Mouse (Mus musculus) olfactory bulb, adult 2 months (tissue): ENCODE measurements around the gene Gtf2a2. TPM values are rescaled to one million over a fixed set of nuclear protein-coding genes. Genes with fewer than 3 reads are reported as not detected.
"Not testable (repeated sequence)": the region's sequence is repeated elsewhere in the genome, so short reads cannot be mapped to it uniquely, and the experiment has no call there.

Experiments used
- H3K27ac ChIP-seq: fragments of 200-500 bp; 2 replicates; pipeline ENCODE4 v1.5.1; 2012; ENCODE audit warnings: low read depth, low read length; ENCODE audit not compliant: insufficient read depth
- H3K4me1 ChIP-seq: fragments of 200-500 bp; 2 replicates; pipeline ENCODE4 v1.6.1; 2012; ENCODE audit warnings: low read length; ENCODE audit not compliant: control insufficient read depth, insufficient read depth
- H3K4me3 ChIP-seq: fragments of 200-500 bp; 2 replicates; pipeline ENCODE4 v1.5.1; 2012; ENCODE audit warnings: mild to moderate bottlenecking, low read depth, low read length, moderate library complexity; ENCODE audit not compliant: insufficient read depth
- CTCF ChIP-seq: fragments of 200-500 bp; IDR thresholded peaks from 2 replicates; pipeline ENCODE4 v1.5.1; 2012; ENCODE audit warnings: low read depth, mild to moderate bottlenecking, low read length, moderate library complexity; ENCODE audit not compliant: insufficient read depth
- POLR2A ChIP-seq: fragments of 200-500 bp; IDR thresholded peaks from 2 replicates; pipeline ENCODE4 v1.6.1; 2012; ENCODE audit warnings: mild to moderate bottlenecking, low read depth, low read length, moderate library complexity; ENCODE audit not compliant: insufficient read depth
- WGBS: fragments of 180-500 bp; shearing (Covaris S2); methylation state at CpG from one replicate; pipeline ENCODE4 v1.1.7; 2018; 5-methylcytosine and 5-hydroxymethylcytosine counted together
- polyA plus RNA-seq: library from polyadenylated mRNA; stranded (reverse); fragments of >200 nt; gene quantifications from 2 replicates; pipeline ENCODE4 v1.2.4, GENCODE M21; 2012; ENCODE audit warnings: low replicate concordance; ENCODE audit not compliant: missing spikeins, insufficient read depth, insufficient read length

Gtf2a2 gene
- polyA plus RNA-seq, 1 experiment, result not detected

- Histone ChIP-seq H3K27ac (no peak overlapping the region), H3K4me3 (no peak overlapping the region), H3K4me1 (no peaks in the 10 kb centered on the region)
- TF ChIP-seq CTCF, result no peak
- no peak for TF ChIP-seq POLR2A
- WGBS, result 94% methylated on average over 5 of the region's 5 CpGs
Observed at GRCm38 (mm10) chr9:70010781-70011473, 1.4 kb upstream of the Gtf2a2 start.

DNA sequence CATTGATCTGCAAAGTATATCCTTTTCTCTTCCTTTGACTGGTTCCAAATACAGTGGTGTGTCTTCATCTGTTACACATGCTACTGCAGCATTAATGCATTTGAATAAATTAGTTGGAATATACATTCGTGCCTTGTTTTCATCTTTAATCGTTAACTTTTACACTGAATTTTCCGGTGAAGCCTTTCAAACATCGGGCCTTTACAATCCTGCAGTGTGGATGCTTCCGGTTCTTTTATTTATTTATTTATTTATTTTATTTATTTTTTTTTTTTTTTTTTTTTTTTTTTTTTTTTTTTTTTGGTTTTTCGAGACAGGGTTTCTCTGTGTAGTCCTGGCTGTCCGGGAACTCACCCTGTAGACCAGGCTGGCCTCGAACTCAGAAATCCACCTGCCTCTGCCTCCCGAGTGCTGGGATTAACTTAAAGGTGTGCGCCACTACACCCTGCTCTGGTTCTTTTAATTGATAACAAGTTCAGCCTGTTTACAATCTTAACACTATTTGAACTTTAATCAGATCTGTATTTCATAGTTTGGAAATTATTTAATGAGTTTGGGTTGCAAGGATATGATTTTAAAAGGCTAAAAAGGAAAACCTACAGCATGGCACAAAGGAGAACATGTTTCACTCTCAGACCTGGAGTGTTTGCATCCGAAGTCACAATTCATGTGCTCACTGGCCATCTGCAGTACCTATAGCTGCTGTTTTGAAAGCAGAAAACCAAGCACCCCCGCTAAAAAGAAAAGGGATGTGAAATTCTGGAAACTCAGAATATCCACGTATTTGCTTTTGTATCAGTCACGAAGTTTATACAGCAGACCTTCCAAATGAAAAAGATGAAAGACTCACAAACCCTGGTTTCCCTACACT lies 578 bp upstream of the Gtf2a2 start:
- Histone ChIP-seq H3K27ac (peak overlapping the region; percentile 33; the same call in 1 of the 2 replicates), H3K4me1 (no peaks in the 10 kb centered on the region), H3K4me3 (peak overlapping the region; percentile 100)
- whole genome bisulfite sequencing, result 56% methylated on average over 14 of the region's 14 CpGs
- TF ChIP-seq CTCF (no peak), POLR2A (no peak)

- WGBS, result 95% methylated on average over 2 of the region's 2 CpGs
- Histone ChIP-seq H3K4me3 (no peak overlapping the region), H3K4me1 (no peaks in the 10 kb centered on the region), H3K27ac (no peak overlapping the region)
- TF ChIP-seq CTCF, result no peak
- no peak for TF ChIP-seq POLR2A
Observed at GRCm38 (mm10) chr9:70015632-70016031, 3.3 kb downstream of the Gtf2a2 start.

DNA sequence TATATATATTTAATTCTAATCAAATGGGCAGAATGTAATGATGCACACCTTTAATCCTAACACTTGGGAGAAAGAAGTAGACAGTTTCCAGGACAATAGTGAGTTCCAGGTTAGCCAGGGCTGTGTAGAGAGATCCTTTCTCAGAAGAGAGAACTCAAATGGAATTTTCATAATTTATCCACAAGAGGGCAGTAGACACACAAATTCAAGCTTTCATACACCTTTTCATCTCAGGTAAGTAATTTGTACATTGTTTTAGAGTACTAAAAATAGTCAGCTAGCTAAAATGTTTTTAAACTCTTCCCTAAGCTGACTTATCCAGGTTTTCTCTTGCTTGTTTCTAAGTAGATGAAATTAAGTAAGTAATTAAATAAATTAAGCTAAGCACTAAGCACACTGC lies 6.5 kb downstream of the Gtf2a2 start:
- H3K27ac ChIP-seq, result no peak overlapping the region
- TF ChIP-seq POLR2A (no peak), CTCF (no peak)
- no peaks in the 10 kb centered on the region for H3K4me1 ChIP-seq
- H3K4me3 ChIP-seq, result no peak overlapping the region

DNA sequence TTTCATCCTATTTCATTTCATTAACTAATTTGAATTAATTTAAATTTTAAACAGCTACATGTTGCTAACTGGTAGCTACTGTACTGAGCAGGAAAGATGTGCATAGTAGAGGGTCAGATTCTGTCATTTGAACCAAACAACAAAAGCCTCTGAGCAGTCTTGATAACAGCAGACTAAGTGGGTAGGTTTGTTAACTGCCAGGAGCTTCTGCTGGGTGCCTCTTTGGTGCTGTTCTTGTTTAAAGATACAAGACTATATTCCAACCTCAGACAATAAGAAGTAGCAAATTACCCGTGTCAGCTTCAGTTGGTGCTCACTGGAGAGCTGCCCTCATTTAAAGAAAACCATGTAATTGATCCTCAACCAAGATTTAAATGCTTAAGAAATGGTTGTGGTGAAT lies 9.3 kb downstream of the Gtf2a2 start:
- no peak overlapping the region for H3K4me3 ChIP-seq
- no peak overlapping the region for H3K27ac ChIP-seq
- no peak for TF ChIP-seq CTCF
- TF ChIP-seq POLR2A, result no peak
- H3K4me1 ChIP-seq, result no peaks in the 10 kb centered on the region
- WGBS, result 49% methylated on average over 1 of the region's 1 CpGs

DNA sequence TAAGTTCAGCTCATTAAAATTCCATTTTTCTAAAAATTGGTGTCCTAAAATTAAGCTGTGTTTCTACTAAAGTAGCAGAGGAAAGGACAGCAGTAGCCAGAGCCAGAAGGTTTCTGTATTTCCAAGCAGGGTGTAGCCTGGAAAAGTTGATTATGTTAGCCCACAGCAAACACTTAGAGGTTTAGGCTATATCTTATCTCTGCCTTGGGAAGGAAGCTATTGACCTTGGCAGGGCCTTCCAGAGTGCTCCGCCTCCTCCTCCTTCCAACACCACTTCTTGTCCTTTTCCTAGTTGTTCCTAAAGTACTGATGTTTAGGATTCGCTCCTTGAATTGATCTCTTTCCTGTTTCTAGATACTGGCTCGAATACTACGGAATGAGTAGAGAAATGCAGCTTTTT lies 9.7 kb downstream of the Gtf2a2 start:
- Histone ChIP-seq H3K4me3 (no peak overlapping the region), H3K4me1 (no peaks in the 10 kb centered on the region), H3K27ac (no peak overlapping the region)
- TF ChIP-seq POLR2A, result no peak
- no peak for TF ChIP-seq CTCF
- 93% methylated on average over 4 of the region's 4 CpGs for WGBS

GRCm38 (mm10) chr9:70023615-70024014 lies 11.3 kb downstream of the Gtf2a2 start:
- not testable (repeated sequence) for H3K4me1 ChIP-seq, H3K4me3 ChIP-seq, H3K27ac ChIP-seq
- WGBS, result 69% methylated on average over 1 of the region's 1 CpGs

DNA sequence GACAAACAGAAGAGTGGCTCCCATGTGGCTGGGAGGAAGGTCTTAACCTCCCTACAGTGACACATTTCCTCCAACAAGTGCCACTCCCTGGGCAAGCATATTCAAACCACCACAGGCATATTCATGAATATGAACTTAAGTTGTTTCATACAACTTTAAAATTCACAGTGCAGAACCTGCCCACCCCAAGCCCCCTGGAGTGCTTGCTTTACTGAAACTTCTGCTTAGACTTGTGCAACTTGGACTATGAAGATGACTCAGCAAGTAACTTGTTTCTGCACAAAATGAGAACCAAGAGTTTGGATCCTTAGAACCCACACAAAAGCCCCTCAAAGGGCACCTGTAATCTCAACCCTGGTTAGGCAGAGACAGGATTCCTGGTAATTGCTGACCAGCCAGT lies 12.3 kb downstream of the Gtf2a2 start:
- no peak for TF ChIP-seq POLR2A
- no peak for TF ChIP-seq CTCF
- Histone ChIP-seq H3K4me3 (no peak overlapping the region), H3K27ac (no peak overlapping the region), H3K4me1 (no peaks in the 10 kb centered on the region)

- H3K27ac ChIP-seq, result no peak overlapping the region
- H3K4me3 ChIP-seq, result no peak overlapping the region
- no peaks in the 10 kb centered on the region for H3K4me1 ChIP-seq
- WGBS, result 91% methylated on average over 2 of the region's 2 CpGs
- TF ChIP-seq CTCF (no peak), POLR2A (no peak)
Observed at GRCm38 (mm10) chr9:70025365-70026012, 13.1 kb downstream of the Gtf2a2 start.
